Mouse (Mus musculus): ENCODE results near the gene Amot. TPM values are rescaled to one million over a fixed set of nuclear protein-coding genes. Genes with fewer than 3 reads are reported as not detected.

The Amot gene
- total and polyA plus RNA-seq, 2 experiments = 3.2 to 3.9 TPM

GRCm38 (mm10) chrX:145424026-145424425, 81.0 kb downstream of the Amot start:
- no peak for TF ChIP-seq CTCF (IDR thresholded peaks at IDR 0.05; ENCODE audit: low read depth, low read length)
- TF ChIP-seq POLR2A (IDR thresholded peaks at IDR 0.05; ENCODE audit: extremely low read depth, insufficient read depth, low read length) = no peak
- 51% methylated on average over 2 of the region's 2 CpGs for WGBS
- Histone ChIP-seq H3K9ac (ENCODE audit: low read depth, low read length) (no peak overlapping the region), H3K4me1 (ENCODE audit: control insufficient read depth, insufficient read depth, low read length) (no peaks in the 10 kb centered on the region), H3K79me2 (ENCODE audit: control insufficient read depth, insufficient read depth, low read length) (no peaks in the 10 kb centered on the region), H3K36me3 (ENCODE audit: control insufficient read depth, insufficient read depth, low read length) (no peaks in the 10 kb centered on the region), H3K27ac (replicated peaks; ENCODE audit: insufficient read depth, low read depth, low read length) (no peak overlapping the region), H3K4me3 (ENCODE audit: insufficient read depth, low read depth, low read length) (no peak overlapping the region), H3K27me3 (ENCODE audit: control insufficient read depth, insufficient read depth, low read length) (no peaks in the 10 kb centered on the region)
- no peak for DNase-seq (ENCODE audit: extremely low read depth, low read depth, low spot score)

- Histone ChIP-seq H3K27ac (replicated peaks; ENCODE audit: insufficient read depth, low read depth, low read length) (no peak overlapping the region), H3K9ac (ENCODE audit: low read depth, low read length) (no peak overlapping the region), H3K79me2 (ENCODE audit: control insufficient read depth, insufficient read depth, low read length) (no peaks in the 10 kb centered on the region), H3K4me1 (ENCODE audit: control insufficient read depth, insufficient read depth, low read length) (no peaks in the 10 kb centered on the region), H3K4me3 (ENCODE audit: insufficient read depth, low read depth, low read length) (no peak overlapping the region), H3K27me3 (ENCODE audit: control insufficient read depth, insufficient read depth, low read length) (no peaks in the 10 kb centered on the region), H3K36me3 (ENCODE audit: control insufficient read depth, insufficient read depth, low read length) (no peaks in the 10 kb centered on the region)
- 15% methylated on average over 1 of the region's 1 CpGs for WGBS
- peak; percentile 36 for DNase-seq (ENCODE audit: extremely low read depth, low read depth, low spot score)
- no peak for TF ChIP-seq POLR2A (IDR thresholded peaks at IDR 0.05; ENCODE audit: extremely low read depth, insufficient read depth, low read length)
- TF ChIP-seq CTCF (IDR thresholded peaks at IDR 0.05; ENCODE audit: low read depth, low read length) = no peak
These were observed 90.7 kb downstream of the Amot start for GRCm38 (mm10) chrX:145414319-145414718.

GRCm38 (mm10) chrX:145411425-145411824, 93.6 kb downstream of the Amot start:
- TF ChIP-seq CTCF (IDR thresholded peaks at IDR 0.05; ENCODE audit: low read depth, low read length) (no peak), POLR2A (IDR thresholded peaks at IDR 0.05; ENCODE audit: extremely low read depth, insufficient read depth, low read length) (no peak)
- WGBS = 59% methylated on average over 6 of the region's 6 CpGs
- Histone ChIP-seq H3K4me1 (ENCODE audit: control insufficient read depth, insufficient read depth, low read length) (no peaks in the 10 kb centered on the region), H3K27me3 (ENCODE audit: control insufficient read depth, insufficient read depth, low read length) (no peaks in the 10 kb centered on the region), H3K27ac (replicated peaks; ENCODE audit: insufficient read depth, low read depth, low read length) (no peak overlapping the region), H3K36me3 (ENCODE audit: control insufficient read depth, insufficient read depth, low read length) (no peaks in the 10 kb centered on the region), H3K4me3 (ENCODE audit: insufficient read depth, low read depth, low read length) (no peak overlapping the region), H3K79me2 (ENCODE audit: control insufficient read depth, insufficient read depth, low read length) (no peaks in the 10 kb centered on the region), H3K9ac (ENCODE audit: low read depth, low read length) (no peak overlapping the region)
- no peak for DNase-seq (ENCODE audit: extremely low read depth, low read depth, low spot score)

- Histone ChIP-seq H3K4me1 (ENCODE audit: control insufficient read depth, insufficient read depth, low read length) (no peaks in the 10 kb centered on the region), H3K27ac (replicated peaks; ENCODE audit: insufficient read depth, low read depth, low read length) (no peak overlapping the region), H3K27me3 (ENCODE audit: control insufficient read depth, insufficient read depth, low read length) (no peaks in the 10 kb centered on the region), H3K36me3 (ENCODE audit: control insufficient read depth, insufficient read depth, low read length) (no peaks in the 10 kb centered on the region), H3K9ac (ENCODE audit: low read depth, low read length) (no peak overlapping the region), H3K79me2 (ENCODE audit: control insufficient read depth, insufficient read depth, low read length) (no peaks in the 10 kb centered on the region), H3K4me3 (ENCODE audit: insufficient read depth, low read depth, low read length) (no peak overlapping the region)
- no peak for DNase-seq (ENCODE audit: extremely low read depth, low read depth, low spot score)
- 56% methylated on average over 4 of the region's 4 CpGs for WGBS
- TF ChIP-seq CTCF (IDR thresholded peaks at IDR 0.05; ENCODE audit: low read depth, low read length) (no peak), POLR2A (IDR thresholded peaks at IDR 0.05; ENCODE audit: extremely low read depth, insufficient read depth, low read length) (no peak)
These were observed 98.9 kb downstream of the Amot start for GRCm38 (mm10) chrX:145406052-145406451.

GRCm38 (mm10) chrX:145401926-145402325, 103.1 kb downstream of the Amot start:
- WGBS = 86% methylated on average over 3 of the region's 3 CpGs
- no peak for TF ChIP-seq CTCF (IDR thresholded peaks at IDR 0.05; ENCODE audit: low read depth, low read length)
- TF ChIP-seq POLR2A (IDR thresholded peaks at IDR 0.05; ENCODE audit: extremely low read depth, insufficient read depth, low read length) = no peak
- H3K36me3 ChIP-seq (ENCODE audit: control insufficient read depth, insufficient read depth, low read length) = no peaks in the 10 kb centered on the region

GRCm38 (mm10) chrX:145399236-145399635, 105.7 kb downstream of the Amot start:
- TF ChIP-seq POLR2A (IDR thresholded peaks at IDR 0.05; ENCODE audit: extremely low read depth, insufficient read depth, low read length) (no peak), CTCF (IDR thresholded peaks at IDR 0.05; ENCODE audit: low read depth, low read length) (no peak)
- H3K27ac ChIP-seq (replicated peaks; ENCODE audit: insufficient read depth, low read depth, low read length) = no peak overlapping the region
- 15% methylated on average over 1 of the region's 1 CpGs for WGBS
- no peaks in the 10 kb centered on the region for H3K27me3 ChIP-seq (ENCODE audit: control insufficient read depth, insufficient read depth, low read length)
- no peaks in the 10 kb centered on the region for H3K79me2 ChIP-seq (ENCODE audit: control insufficient read depth, insufficient read depth, low read length)
- DNase-seq (ENCODE audit: extremely low read depth, low read depth, low spot score) = peak; percentile 18
- no peaks in the 10 kb centered on the region for H3K36me3 ChIP-seq (ENCODE audit: control insufficient read depth, insufficient read depth, low read length)
- H3K4me1 ChIP-seq (ENCODE audit: control insufficient read depth, insufficient read depth, low read length) = no peaks in the 10 kb centered on the region
- no peak overlapping the region for H3K9ac ChIP-seq (ENCODE audit: low read depth, low read length)
- H3K4me3 ChIP-seq (ENCODE audit: insufficient read depth, low read depth, low read length) = no peak overlapping the region

More at GRCm38 (mm10) chrX:145401926-145402325, 103.1 kb downstream of the Amot start:
- Histone ChIP-seq H3K27me3 (ENCODE audit: control insufficient read depth, insufficient read depth, low read length) (no peaks in the 10 kb centered on the region), H3K4me1 (ENCODE audit: control insufficient read depth, insufficient read depth, low read length) (no peaks in the 10 kb centered on the region), H3K27ac (replicated peaks; ENCODE audit: insufficient read depth, low read depth, low read length) (no peak overlapping the region), H3K9ac (ENCODE audit: low read depth, low read length) (no peak overlapping the region), H3K79me2 (ENCODE audit: control insufficient read depth, insufficient read depth, low read length) (no peaks in the 10 kb centered on the region), H3K4me3 (ENCODE audit: insufficient read depth, low read depth, low read length) (no peak overlapping the region)
- DNase-seq (ENCODE audit: extremely low read depth, low read depth, low spot score) = no peak

Other genes starting within 250 kb of the Amot start
- gene Lhfpl1, start 156.1 kb downstream of the Amot start, total RNA-seq (2014; rRNA removed) = not detected in 2 replicates
- not detected in 2 replicates for gene Lhfpl1, start 156.1 kb downstream of the Amot start, polyA plus RNA-seq (2012; rRNA removed)